Mouse (Mus musculus) heart, embryonic 11.5 days (tissue): ENCODE data around the gene Ano6. TPM values are rescaled to one million over a fixed set of nuclear protein-coding genes. Genes with fewer than 3 reads are reported as not detected.

Experiments used
- ATAC-seq: fragments of 200-750 bp; cut with Nextera tagmentation; replicated peaks from 2 replicates; pipeline ENCODE4 v1.8.0; 2017; ENCODE audit warnings: moderate library complexity; ENCODE audit not compliant: insufficient number of reproducible peaks, low FRiP score, low TSS enrichment
- H3K27ac ChIP-seq: fragments of 300-500 bp; sonication (generic); 2 replicates; pipeline ENCODE4 v1.5.1; 2014; ENCODE audit warnings: mild to moderate bottlenecking, low read depth, low read length
- H3K27me3 ChIP-seq: fragments of 300-500 bp; sonication (generic); 2 replicates; pipeline ENCODE4 v1.6.1; 2014; ENCODE audit warnings: mild to moderate bottlenecking, low read length, mixed read lengths; ENCODE audit not compliant: control insufficient read depth, insufficient read depth
- H3K36me3 ChIP-seq: fragments of 300-500 bp; sonication (generic); 2 replicates; pipeline ENCODE4 v1.6.1; 2014; ENCODE audit warnings: mild to moderate bottlenecking, low read length, moderate library complexity, mixed read lengths; ENCODE audit not compliant: control insufficient read depth, insufficient read depth
- H3K4me1 ChIP-seq: fragments of 300-500 bp; sonication (generic); 2 replicates; pipeline ENCODE4 v1.6.1; 2014; ENCODE audit warnings: low read length; ENCODE audit not compliant: control insufficient read depth, insufficient read depth
- H3K4me2 ChIP-seq: fragments of 300-500 bp; sonication (generic); 2 replicates; pipeline ENCODE4 v1.6.1; 2014; ENCODE audit warnings: mild to moderate bottlenecking, moderate library complexity
- H3K4me3 ChIP-seq: fragments of 300-500 bp; sonication (generic); 2 replicates; pipeline ENCODE4 v1.5.1; 2014; ENCODE audit warnings: low read depth, low read length
- H3K9ac ChIP-seq: fragments of 300-500 bp; sonication (generic); 2 replicates; pipeline ENCODE4 v1.6.1; 2014; ENCODE audit warnings: mild to moderate bottlenecking, low read depth, low read length, moderate library complexity
- H3K9me3 ChIP-seq: fragments of 300-500 bp; sonication (generic); replicated peaks from 2 replicates; pipeline ENCODE4 v1.6.1; 2016; ENCODE audit warnings: low read length; ENCODE audit not compliant: control insufficient read depth
- WGBS: fragments of 180-500 bp; shearing (Covaris S2); extraction: QIAGEN DNeasy Blood & Tissue Kit; methylation state at CpG from one replicate; pipeline ENCODE4 v1.1.7; 2014; ENCODE audit not compliant: insufficient replicate concordance; 5-methylcytosine and 5-hydroxymethylcytosine counted together
- polyA plus RNA-seq: library from polyadenylated mRNA; unstranded; fragments of >200 nt; fragmentation: Nextera tagmentation; extraction: Ambion mirVana; gene quantifications from 2 replicates; pipeline ENCODE4 v1.2.1, GENCODE M21; 2014

The Ano6 gene
- polyA plus RNA-seq, 1 experiment from 2014 or later, result 40.9 TPM

DNA sequence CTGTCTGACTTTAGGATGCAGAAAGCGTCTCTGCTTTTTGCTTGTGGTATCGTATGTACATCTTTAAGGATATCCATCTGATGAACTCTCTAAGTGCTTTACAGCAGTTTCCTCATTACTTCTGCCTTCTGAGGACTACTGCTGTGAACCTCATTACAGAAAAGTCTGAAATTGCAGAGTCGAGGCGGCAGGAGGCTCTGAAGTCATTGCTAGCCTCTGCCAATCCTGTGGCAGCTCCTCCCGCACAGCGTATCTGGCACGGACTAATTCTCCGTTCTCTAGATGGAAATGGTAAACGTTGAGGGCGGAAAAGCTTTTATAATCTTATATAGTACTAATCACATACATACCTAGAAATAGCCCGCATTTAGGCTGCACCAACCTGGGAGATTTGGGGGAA lies 144.5 kb downstream of the Ano6 start:
- no peaks in the 10 kb centered on the region for H3K9me3 ChIP-seq
- H3K36me3 ChIP-seq, result peaks cover 11% of the 10 kb centered on the region; the same call in 1 of the 2 replicates
- 87% methylated on average over 11 of the region's 11 CpGs for WGBS
- ATAC-seq, result no peak
- no peak overlapping the region for H3K4me2 ChIP-seq
- H3K4me3 ChIP-seq, result no peak overlapping the region
- no peak overlapping the region for H3K9ac ChIP-seq
- no peaks in the 10 kb centered on the region for H3K27me3 ChIP-seq
- H3K27ac ChIP-seq, result no peak overlapping the region
- H3K4me1 ChIP-seq, result 0 out of 2 replicates have a peak, but pooled peaks cover 3% of the 10 kb centered on the region

- no peak overlapping the region for H3K27ac ChIP-seq
- H3K27me3 ChIP-seq, result no peaks in the 10 kb centered on the region
- peaks cover 18% of the 10 kb centered on the region for H3K36me3 ChIP-seq
- ATAC-seq, result no peak
- no peak overlapping the region for H3K9ac ChIP-seq
- H3K4me1 ChIP-seq, result peaks cover under 1% of the 10 kb centered on the region; the same call in 1 of the 2 replicates
- no peak overlapping the region for H3K4me3 ChIP-seq
- 53% methylated on average over 4 of the region's 4 CpGs for WGBS
- no peaks in the 10 kb centered on the region for H3K9me3 ChIP-seq
- H3K4me2 ChIP-seq, result no peak overlapping the region
These were observed 152.8 kb downstream of the Ano6 start for GRCm38 (mm10) chr15:95943470-95943869.

- no peak overlapping the region for H3K4me3 ChIP-seq
- no peak overlapping the region for H3K27ac ChIP-seq
- H3K36me3 ChIP-seq, result peaks cover 17% of the 10 kb centered on the region
- H3K9me3 ChIP-seq, result no peaks in the 10 kb centered on the region
- no peak overlapping the region for H3K9ac ChIP-seq
- H3K4me1 ChIP-seq, result no peaks in the 10 kb centered on the region; the same call in 1 of the 2 replicates
- WGBS, result 82% methylated on average over 6 of the region's 6 CpGs
- H3K4me2 ChIP-seq, result no peak overlapping the region
- ATAC-seq, result no peak
- H3K27me3 ChIP-seq, result no peaks in the 10 kb centered on the region
These were observed 153.7 kb downstream of the Ano6 start for GRCm38 (mm10) chr15:95944299-95944698.

- H3K4me2 ChIP-seq, result no peak overlapping the region
- H3K4me3 ChIP-seq, result no peak overlapping the region
- no peak for ATAC-seq
- H3K27ac ChIP-seq, result no peak overlapping the region
- H3K36me3 ChIP-seq, result peaks cover 20% of the 10 kb centered on the region
- WGBS, result 64% methylated on average over 11 of the region's 11 CpGs
- no peak overlapping the region for H3K9ac ChIP-seq
- H3K27me3 ChIP-seq, result no peaks in the 10 kb centered on the region
- H3K4me1 ChIP-seq, result peaks cover 1% of the 10 kb centered on the region
- no peaks in the 10 kb centered on the region for H3K9me3 ChIP-seq
These were observed 155.5 kb downstream of the Ano6 start for GRCm38 (mm10) chr15:95945951-95946708.

DNA sequence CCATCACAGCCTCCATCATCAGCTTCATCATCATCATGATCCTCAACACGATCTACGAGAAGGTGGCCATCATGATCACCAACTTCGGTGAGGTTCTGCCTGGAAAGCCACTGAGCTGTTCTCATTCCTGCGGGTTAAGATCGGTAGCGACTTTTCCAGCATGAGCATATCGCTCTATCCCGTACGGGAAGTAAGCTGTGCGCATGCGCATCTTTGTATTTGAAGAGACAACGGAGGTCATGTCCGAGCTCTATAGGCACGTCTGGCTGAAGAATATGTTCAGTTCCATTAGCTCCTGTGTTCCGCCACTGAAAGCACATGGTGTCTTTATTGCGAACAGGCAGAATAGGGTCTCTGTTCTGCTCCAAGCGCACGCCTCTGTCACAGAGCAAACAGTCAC lies 157.8 kb downstream of the Ano6 start:
- peaks cover 20% of the 10 kb centered on the region for H3K36me3 ChIP-seq

GRCm38 (mm10) chr15:95949336-95949735 lies 158.7 kb downstream of the Ano6 start:
- peaks cover 16% of the 10 kb centered on the region for H3K4me1 ChIP-seq
- H3K9ac ChIP-seq, result no peak overlapping the region
- peaks cover 20% of the 10 kb centered on the region for H3K36me3 ChIP-seq
- H3K27me3 ChIP-seq, result no peaks in the 10 kb centered on the region
- ATAC-seq, result no peak
- H3K27ac ChIP-seq, result no peak overlapping the region
- no peaks in the 10 kb centered on the region for H3K9me3 ChIP-seq
- no peak overlapping the region for H3K4me2 ChIP-seq
- 86% methylated on average over 13 of the region's 13 CpGs for WGBS
- no peak overlapping the region for H3K4me3 ChIP-seq

More for the DNA sequence above, 157.8 kb downstream of the Ano6 start:
- H3K4me3 ChIP-seq, result no peak overlapping the region
- no peak overlapping the region for H3K27ac ChIP-seq
- peaks cover 13% of the 10 kb centered on the region for H3K4me1 ChIP-seq
- H3K9me3 ChIP-seq, result no peaks in the 10 kb centered on the region
- ATAC-seq, result no peak
- no peaks in the 10 kb centered on the region for H3K27me3 ChIP-seq
- H3K9ac ChIP-seq, result no peak overlapping the region
- 93% methylated on average over 18 of the region's 18 CpGs for WGBS
- H3K4me2 ChIP-seq, result no peak overlapping the region

GRCm38 (mm10) chr15:95951497-95951896 lies 160.9 kb downstream of the Ano6 start:
- Histone ChIP-seq H3K36me3 (peaks cover 20% of the 10 kb centered on the region), H3K4me2 (no peak overlapping the region), H3K9me3 (no peaks in the 10 kb centered on the region), H3K27ac (peak overlapping the region; percentile 46), H3K27me3 (no peaks in the 10 kb centered on the region), H3K4me1 (peaks cover 16% of the 10 kb centered on the region), H3K4me3 (no peak overlapping the region), H3K9ac (peak overlapping the region; percentile 16; the same call in 1 of the 2 replicates)
- no peak for ATAC-seq
- WGBS, result 56% methylated on average over 5 of the region's 5 CpGs

DNA sequence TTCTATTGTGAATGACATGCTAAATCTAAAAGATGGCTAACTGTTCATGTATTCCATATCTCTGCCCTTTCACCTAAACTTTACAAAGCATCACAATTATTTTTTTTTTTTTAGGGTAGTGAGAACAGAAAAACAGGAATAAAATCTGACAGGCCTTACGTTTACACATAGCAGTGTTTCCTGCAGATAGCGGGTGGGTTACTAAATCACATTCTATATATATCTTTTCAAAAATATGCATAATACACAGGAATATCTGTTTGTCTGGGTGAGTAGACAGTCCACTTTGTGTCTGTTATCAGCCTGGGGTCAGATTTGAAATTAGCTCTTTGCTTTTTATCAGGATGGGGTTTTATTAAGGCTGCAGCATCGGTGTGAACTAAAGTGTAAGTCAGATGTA lies 166.0 kb downstream of the Ano6 start:
- Histone ChIP-seq H3K4me3 (no peak overlapping the region), H3K9ac (no peak overlapping the region), H3K27ac (no peak overlapping the region), H3K36me3 (0 out of 2 replicates have a peak, but pooled peaks cover 5% of the 10 kb centered on the region), H3K4me1 (peaks cover 16% of the 10 kb centered on the region), H3K9me3 (no peaks in the 10 kb centered on the region), H3K4me2 (no peak overlapping the region), H3K27me3 (no peaks in the 10 kb centered on the region)
- 61% methylated on average over 3 of the region's 3 CpGs for WGBS
- ATAC-seq, result no peak
